Mouse (Mus musculus) liver, embryonic 12.5 days (tissue): Measurements from ENCODE around the gene Fads3. TPM values are rescaled to one million over a fixed set of nuclear protein-coding genes. Genes with fewer than 3 reads are reported as not detected.

Experiments used
- ATAC-seq: fragments of 200-750 bp; cut with Nextera tagmentation; 2 replicates; pipeline ENCODE4 v1.8.0; 2017; ENCODE audit warnings: moderate number of reproducible peaks, mild to moderate bottlenecking, moderate library complexity
- H3K27ac ChIP-seq: fragments of 300-500 bp; sonication (generic); 2 replicates; pipeline ENCODE4 v1.5.1; 2016; ENCODE audit warnings: mild to moderate bottlenecking
- H3K27me3 ChIP-seq: fragments of 300-500 bp; sonication (generic); replicated peaks from 2 replicates; pipeline ENCODE4 v1.6.1; 2016; ENCODE audit warnings: mild to moderate bottlenecking, moderate library complexity
- H3K36me3 ChIP-seq: fragments of 300-500 bp; sonication (generic); 2 replicates; pipeline ENCODE4 v1.6.1; 2016; ENCODE audit warnings: mild to moderate bottlenecking, moderate library complexity
- H3K4me1 ChIP-seq: fragments of 300-500 bp; sonication (generic); 2 replicates; pipeline ENCODE4 v1.6.1; 2016
- H3K4me2 ChIP-seq: fragments of 300-500 bp; sonication (generic); 2 replicates; pipeline ENCODE4 v1.6.1; 2016; ENCODE audit warnings: mild to moderate bottlenecking, moderate library complexity
- H3K4me3 ChIP-seq: fragments of 300-500 bp; sonication (generic); 2 replicates; pipeline ENCODE4 v1.5.1; 2016; ENCODE audit warnings: mild to moderate bottlenecking, moderate library complexity
- H3K9ac ChIP-seq: fragments of 300-500 bp; sonication (generic); 2 replicates; pipeline ENCODE4 v1.6.1; 2016; ENCODE audit warnings: mild to moderate bottlenecking, moderate library complexity
- H3K9me3 ChIP-seq: fragments of 300-500 bp; sonication (generic); replicated peaks from 2 replicates; pipeline ENCODE4 v1.6.1; 2016; ENCODE audit warnings: mild to moderate bottlenecking, moderate library complexity
- WGBS: fragments of 180-500 bp; shearing (Covaris S2); methylation state at CpG from one replicate; pipeline ENCODE4 v1.1.7; 2016; ENCODE audit not compliant: insufficient replicate concordance; 5-methylcytosine and 5-hydroxymethylcytosine counted together
- polyA plus RNA-seq: library from polyadenylated mRNA; unstranded; fragments of >200 nt; fragmentation: Nextera tagmentation; extraction: Ambion mirVana; gene quantifications from 2 replicates; pipeline ENCODE4 v1.2.1, GENCODE M21; 2016

The Fads3 gene
- polyA plus RNA-seq, 1 experiment from 2014 or later = 10.0 TPM

GRCm38 (mm10) chr19:10022414-10023303, 18.7 kb upstream of the Fads3 start:
- peak overlapping the region; percentile 53 for H3K27ac ChIP-seq
- peaks cover 86% of the 10 kb centered on the region for H3K4me1 ChIP-seq
- no peaks in the 10 kb centered on the region for H3K27me3 ChIP-seq
- H3K4me3 ChIP-seq = no peak overlapping the region
- 68% methylated on average over 5 of the region's 5 CpGs for WGBS
- peaks cover 94% of the 10 kb centered on the region for H3K36me3 ChIP-seq
- H3K4me2 ChIP-seq = peak overlapping the region; percentile 28
- H3K9ac ChIP-seq = peak overlapping the region; percentile 17; the same call in 1 of the 2 replicates
- no peaks in the 10 kb centered on the region for H3K9me3 ChIP-seq
- ATAC-seq = no peak

GRCm38 (mm10) chr19:10023304-10023758, 18.0 kb upstream of the Fads3 start:
- Histone ChIP-seq H3K27me3 (no peaks in the 10 kb centered on the region), H3K27ac (peak overlapping the region; percentile 53), H3K4me1 (peaks cover 82% of the 10 kb centered on the region), H3K4me3 (no peak overlapping the region), H3K9ac (peak overlapping the region; percentile 17; the same call in 1 of the 2 replicates), H3K4me2 (peak overlapping the region; percentile 28; the same call in 1 of the 2 replicates), H3K9me3 (no peaks in the 10 kb centered on the region), H3K36me3 (peaks cover 98% of the 10 kb centered on the region)
- 46% methylated on average over 9 of the region's 9 CpGs for WGBS
- peak; percentile 8; the same call in 1 of the 2 replicates for ATAC-seq

GRCm38 (mm10) chr19:10025169-10025875, 16.0 kb upstream of the Fads3 start:
- Histone ChIP-seq H3K9ac (peak overlapping the region; percentile 29; the same call in 1 of the 2 replicates), H3K4me3 (no peak overlapping the region), H3K36me3 (peaks cover 99% of the 10 kb centered on the region), H3K4me2 (peak overlapping the region; percentile 23), H3K27ac (peak overlapping the region; percentile 67), H3K4me1 (peaks cover 63% of the 10 kb centered on the region), H3K27me3 (no peaks in the 10 kb centered on the region), H3K9me3 (no peaks in the 10 kb centered on the region)
- ATAC-seq = peak; percentile 30; the same call in 1 of the 2 replicates
- 16% methylated on average over 8 of the region's 8 CpGs for WGBS

- ATAC-seq = no peak
- Histone ChIP-seq H3K4me2 (no peak overlapping the region), H3K4me1 (peaks cover 24% of the 10 kb centered on the region), H3K36me3 (peaks cover 100% of the 10 kb centered on the region), H3K9me3 (no peaks in the 10 kb centered on the region), H3K9ac (no peak overlapping the region), H3K4me3 (no peak overlapping the region), H3K27ac (no peak overlapping the region), H3K27me3 (no peaks in the 10 kb centered on the region)
- WGBS = 86% methylated on average over 2 of the region's 2 CpGs
These were observed 11.6 kb upstream of the Fads3 start for GRCm38 (mm10) chr19:10029746-10030145.

GRCm38 (mm10) chr19:10033211-10033973, 8.0 kb upstream of the Fads3 start:
- Histone ChIP-seq H3K9ac (no peak overlapping the region), H3K4me3 (no peak overlapping the region), H3K9me3 (no peaks in the 10 kb centered on the region), H3K27ac (peak overlapping the region; percentile 18; the same call in 1 of the 2 replicates), H3K27me3 (no peaks in the 10 kb centered on the region), H3K4me1 (peaks cover 33% of the 10 kb centered on the region), H3K36me3 (peaks cover 98% of the 10 kb centered on the region), H3K4me2 (no peak overlapping the region)
- peak; percentile 45 for ATAC-seq
- WGBS = 41% methylated on average over 8 of the region's 8 CpGs

- peaks cover 37% of the 10 kb centered on the region for H3K4me1 ChIP-seq
- 82% methylated on average over 5 of the region's 5 CpGs for WGBS
- ATAC-seq = no peak
- no peaks in the 10 kb centered on the region for H3K9me3 ChIP-seq
- no peaks in the 10 kb centered on the region for H3K27me3 ChIP-seq
- no peak overlapping the region for H3K4me3 ChIP-seq
- H3K27ac ChIP-seq = no peak overlapping the region
- no peak overlapping the region for H3K4me2 ChIP-seq
- no peak overlapping the region for H3K9ac ChIP-seq
- peaks cover 92% of the 10 kb centered on the region for H3K36me3 ChIP-seq
These were observed 7.0 kb upstream of the Fads3 start for GRCm38 (mm10) chr19:10034356-10034755.

GRCm38 (mm10) chr19:10034785-10035447, 6.5 kb upstream of the Fads3 start:
- H3K27ac ChIP-seq = no peak overlapping the region
- H3K4me1 ChIP-seq = peaks cover 37% of the 10 kb centered on the region
- no peak overlapping the region for H3K4me3 ChIP-seq
- H3K27me3 ChIP-seq = no peaks in the 10 kb centered on the region
- H3K9me3 ChIP-seq = no peaks in the 10 kb centered on the region
- WGBS = 64% methylated on average over 8 of the region's 8 CpGs
- no peak overlapping the region for H3K9ac ChIP-seq
- peaks cover 87% of the 10 kb centered on the region for H3K36me3 ChIP-seq
- ATAC-seq = peak; percentile 62
- no peak overlapping the region for H3K4me2 ChIP-seq

- peaks cover 61% of the 10 kb centered on the region for H3K36me3 ChIP-seq
- peaks cover 56% of the 10 kb centered on the region for H3K4me1 ChIP-seq
These were observed 3.8 kb upstream of the Fads3 start for GRCm38 (mm10) chr19:10037534-10037933.

GRCm38 (mm10) chr19:10038364-10038763, 3.0 kb upstream of the Fads3 start:
- no peak overlapping the region for H3K27ac ChIP-seq
- H3K4me3 ChIP-seq = no peak overlapping the region
- H3K9me3 ChIP-seq = no peaks in the 10 kb centered on the region
- peaks cover 52% of the 10 kb centered on the region for H3K36me3 ChIP-seq
- H3K4me2 ChIP-seq = no peak overlapping the region
- WGBS = 86% methylated on average over 3 of the region's 3 CpGs
- H3K4me1 ChIP-seq = peaks cover 64% of the 10 kb centered on the region
- H3K9ac ChIP-seq = no peak overlapping the region
- ATAC-seq = no peak
- peaks cover 17% of the 10 kb centered on the region for H3K27me3 ChIP-seq

More at GRCm38 (mm10) chr19:10037534-10037933, 3.8 kb upstream of the Fads3 start:
- Histone ChIP-seq H3K4me3 (no peak overlapping the region), H3K27me3 (peaks cover 17% of the 10 kb centered on the region), H3K27ac (no peak overlapping the region), H3K4me2 (no peak overlapping the region), H3K9ac (no peak overlapping the region), H3K9me3 (no peaks in the 10 kb centered on the region)
- 72% methylated on average over 2 of the region's 2 CpGs for WGBS
- no peak for ATAC-seq

GRCm38 (mm10) chr19:10038910-10039309, 2.5 kb upstream of the Fads3 start:
- no peak overlapping the region for H3K4me2 ChIP-seq
- no peaks in the 10 kb centered on the region for H3K9me3 ChIP-seq
- WGBS = 53% methylated on average over 3 of the region's 3 CpGs
- H3K9ac ChIP-seq = no peak overlapping the region
- H3K27ac ChIP-seq = no peak overlapping the region
- ATAC-seq = no peak
- H3K27me3 ChIP-seq = peaks cover 17% of the 10 kb centered on the region
- peaks cover 47% of the 10 kb centered on the region for H3K36me3 ChIP-seq
- H3K4me1 ChIP-seq = peaks cover 70% of the 10 kb centered on the region
- no peak overlapping the region for H3K4me3 ChIP-seq

GRCm38 (mm10) chr19:10039615-10040014, 1.8 kb upstream of the Fads3 start:
- peaks cover 17% of the 10 kb centered on the region for H3K27me3 ChIP-seq
- H3K27ac ChIP-seq = no peak overlapping the region
- no peak overlapping the region for H3K4me3 ChIP-seq
- peaks cover 71% of the 10 kb centered on the region for H3K4me1 ChIP-seq
- H3K36me3 ChIP-seq = peaks cover 40% of the 10 kb centered on the region
- WGBS = 69% methylated on average over 2 of the region's 2 CpGs
- ATAC-seq = no peak
- H3K4me2 ChIP-seq = no peak overlapping the region
- H3K9ac ChIP-seq = no peak overlapping the region
- H3K9me3 ChIP-seq = no peaks in the 10 kb centered on the region
